Mouse (Mus musculus): Measurements from ENCODE around the gene Vti1b.

DNA sequence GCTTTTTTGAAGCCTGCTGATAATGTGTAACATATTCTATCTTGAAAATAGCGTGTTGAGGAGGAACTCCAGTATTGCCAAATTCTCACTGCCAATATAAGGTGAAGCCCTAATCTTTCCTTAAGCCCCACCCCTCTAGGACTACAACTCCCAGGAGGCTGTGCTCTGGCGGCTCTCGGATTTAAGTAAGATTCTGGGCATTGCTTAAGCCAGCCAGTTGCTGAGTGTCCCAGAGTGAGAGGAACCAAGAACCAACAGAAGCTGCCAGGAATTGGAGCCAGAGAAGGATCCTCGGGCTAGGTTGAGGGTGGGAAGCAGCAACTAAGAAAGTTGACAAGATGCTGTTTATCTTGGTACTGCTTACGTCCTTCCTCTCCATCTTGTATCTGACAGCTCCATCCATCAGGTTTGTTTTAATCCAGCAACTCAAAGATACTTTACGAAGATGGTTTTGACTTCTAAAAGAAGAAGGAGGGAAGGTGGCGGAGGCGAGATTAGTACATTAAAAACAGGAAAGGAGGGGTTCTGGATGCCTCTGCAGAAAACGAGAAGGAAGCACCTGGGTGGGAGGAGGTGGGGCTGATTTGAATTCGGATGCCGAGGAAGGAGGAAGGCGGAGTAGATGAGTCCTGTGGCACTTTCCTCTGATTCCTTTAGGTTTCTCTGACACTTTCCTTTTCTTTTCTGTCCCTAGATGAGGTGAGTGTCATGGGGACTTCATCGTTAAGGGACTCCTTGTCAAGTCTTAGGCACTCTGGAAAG, 36.4 kb upstream of the Vti1b start, which contains the start of gene Rdh12:
- no peak for TF ChIP-seq CTCF (IDR thresholded peaks at IDR 0.05; ENCODE audit: extremely low read depth, insufficient read depth, insufficient read length, insufficient replicate concordance)
- no peak; the same call in 1 of the 2 replicates for TF ChIP-seq POLR2A (IDR thresholded peaks at IDR 0.05; ENCODE audit: low read depth, low read length)
